Mouse (Mus musculus) adrenal gland, adult 8-10 months (tissue): ENCODE measurements around the gene A1cf. TPM values are rescaled to one million over a fixed set of nuclear protein-coding genes. Genes with fewer than 3 reads are reported as not detected.
A peak's percentile ranks its signal among the peaks of the same experiment; 100 is the strongest.

Source experiments
- DNase-seq: peaks from one replicate; pipeline ENCODE4 v3.0.0; 2022
- total RNA-seq, 4 experiments: library from RNA; stranded (reverse); gene quantifications; 2 replicates each; pipeline ENCODE4 v1.2.4; 2022

A1cf gene
- total RNA-seq, 4 experiments from 2014 or later, result 0.27 TPM; not detected in 3

DNA sequence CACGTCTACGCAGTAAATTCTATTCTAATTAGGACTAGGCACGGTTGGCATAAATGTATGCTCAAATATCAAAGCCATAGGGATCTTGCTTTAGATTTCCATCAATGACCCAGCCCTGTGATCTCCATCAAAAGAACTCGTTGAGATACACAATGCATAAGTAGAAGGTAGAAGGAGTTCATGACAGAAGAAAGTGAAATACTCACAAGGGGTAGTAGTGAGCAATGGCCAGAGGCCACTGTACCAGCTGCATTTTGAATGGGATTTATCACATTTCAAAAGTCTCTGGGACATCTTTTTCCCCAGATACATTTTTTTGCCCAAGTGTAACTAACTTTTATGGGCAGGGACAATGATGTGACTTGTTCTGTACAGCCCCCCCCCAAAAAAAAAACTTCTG lies 85.7 kb downstream of the A1cf start:
- DNase-seq, result no peak

DNA sequence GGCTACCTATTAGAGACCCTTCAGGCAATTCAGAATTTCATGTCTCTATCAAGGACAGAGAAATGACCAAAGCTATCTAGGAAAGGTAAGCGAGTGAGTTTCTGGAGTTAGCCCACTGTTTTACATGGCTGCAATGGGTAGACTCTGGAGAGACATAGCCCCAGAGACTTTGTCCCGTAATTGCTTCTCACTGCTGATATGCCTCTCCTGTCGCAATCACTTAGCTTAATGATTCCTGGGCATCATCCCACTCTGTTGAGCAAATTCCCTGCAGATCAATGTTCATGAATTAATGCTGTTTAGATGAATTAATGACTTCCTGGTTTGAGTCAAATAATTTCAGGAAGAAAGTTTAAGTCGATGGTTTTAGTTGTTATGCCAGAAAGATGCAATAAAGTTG lies 86.1 kb downstream of the A1cf start:
- DNase-seq, result no peak

DNA sequence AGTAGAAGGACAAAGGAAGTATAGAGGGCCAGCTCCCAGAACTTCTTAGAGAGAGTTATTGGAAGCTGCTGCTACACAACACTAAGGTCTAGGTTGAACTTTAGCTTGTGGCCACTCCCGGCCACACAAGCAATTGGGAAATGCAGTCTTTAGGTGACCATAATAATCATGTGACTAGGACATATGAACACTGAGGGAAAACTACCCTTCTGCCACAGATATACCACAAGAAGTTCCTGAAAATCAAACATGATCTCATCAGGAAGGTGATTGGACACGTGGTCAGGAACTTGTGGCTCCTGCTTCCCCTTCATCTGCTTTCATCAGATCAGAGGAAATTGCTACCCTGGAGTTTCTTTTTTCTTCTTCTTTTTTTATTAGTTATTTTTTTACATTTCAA lies 87.8 kb downstream of the A1cf start:
- DNase-seq, result no peak

DNA sequence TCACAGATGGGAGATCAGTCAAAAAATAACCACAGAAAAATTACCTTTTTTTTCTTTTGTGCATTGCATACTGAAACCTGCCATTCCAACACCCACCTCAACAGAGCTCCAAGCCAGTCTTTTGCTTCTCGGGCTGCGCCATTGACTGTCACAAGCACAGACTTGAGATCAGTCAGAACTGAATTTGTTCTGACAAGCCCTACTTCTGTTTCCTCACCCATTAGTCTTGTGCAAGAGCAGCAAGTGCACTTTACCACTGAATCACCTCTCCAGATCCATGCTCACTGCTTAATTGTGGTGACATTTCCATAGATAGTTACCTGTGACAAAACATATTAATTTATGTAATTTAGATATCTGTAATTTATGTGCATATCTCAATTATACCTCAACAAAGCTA lies 91.9 kb downstream of the A1cf start:
- no peak for DNase-seq

DNA sequence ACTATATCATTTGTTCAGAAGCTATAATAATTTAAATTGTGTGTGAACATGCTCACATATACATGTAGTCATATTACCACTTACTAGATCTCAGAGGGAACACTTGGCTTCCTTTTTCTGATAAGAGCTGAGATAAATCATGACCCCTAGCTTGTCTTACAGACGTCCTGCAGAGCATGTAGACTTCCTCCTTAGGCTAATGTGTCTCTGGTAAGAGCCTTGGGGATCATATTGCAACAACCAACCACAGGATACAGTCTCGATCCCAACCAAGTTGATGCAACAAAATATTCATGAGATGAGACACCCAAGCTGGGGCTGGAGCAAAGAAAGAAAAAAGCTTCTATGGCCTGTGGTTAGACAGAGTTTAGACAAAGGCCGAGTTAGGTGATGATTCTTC lies 94.6 kb downstream of the A1cf start:
- DNase-seq, result no peak

DNA sequence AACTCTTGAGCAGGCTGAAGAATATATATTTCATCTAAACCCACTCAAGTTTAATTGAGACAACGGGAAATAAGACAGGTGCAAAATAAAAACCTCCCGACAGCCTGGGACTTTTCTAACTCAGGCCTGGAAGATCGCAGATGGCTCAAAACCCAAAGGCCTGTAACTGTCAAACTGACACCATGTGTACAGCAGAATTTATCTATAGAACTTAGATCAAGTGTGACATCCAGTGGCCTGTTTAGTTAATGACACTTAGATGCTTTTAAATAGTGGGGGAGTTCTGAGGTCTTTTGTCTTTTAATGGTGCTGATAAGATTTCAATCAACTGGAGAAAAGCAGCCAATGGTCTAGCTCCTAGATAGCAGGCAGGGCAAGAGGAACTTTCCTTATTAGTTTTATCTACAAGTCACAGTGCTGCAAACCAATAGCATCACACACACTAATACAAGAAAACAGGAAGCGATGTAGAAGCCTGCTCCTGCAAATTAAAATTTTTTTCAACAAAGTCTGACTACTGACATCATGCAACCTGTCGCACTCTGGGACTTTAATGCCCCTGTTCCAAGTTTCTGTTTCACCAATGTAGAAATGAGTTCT lies 99.5 kb downstream of the A1cf start:
- DNase-seq, result no peak

DNA sequence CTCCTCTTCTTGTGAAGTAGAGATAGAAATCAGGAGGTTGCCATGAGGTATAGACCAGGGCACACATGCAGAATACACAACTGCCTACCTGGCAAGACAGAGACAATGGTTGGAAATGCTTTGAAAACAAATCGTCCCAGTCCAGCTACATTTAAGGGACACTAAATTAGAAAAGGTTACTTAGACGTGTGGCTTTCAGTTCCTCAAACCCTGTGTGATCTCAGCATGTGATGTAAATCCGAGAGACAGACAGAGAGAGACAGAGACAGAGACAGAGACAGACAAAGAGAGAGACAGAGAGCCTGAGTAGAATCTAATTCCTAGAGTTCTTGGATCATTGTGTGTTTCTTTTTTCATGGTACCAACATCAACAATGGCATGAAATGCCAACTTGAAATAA lies 102.8 kb downstream of the A1cf start:
- DNase-seq, result no peak

DNA sequence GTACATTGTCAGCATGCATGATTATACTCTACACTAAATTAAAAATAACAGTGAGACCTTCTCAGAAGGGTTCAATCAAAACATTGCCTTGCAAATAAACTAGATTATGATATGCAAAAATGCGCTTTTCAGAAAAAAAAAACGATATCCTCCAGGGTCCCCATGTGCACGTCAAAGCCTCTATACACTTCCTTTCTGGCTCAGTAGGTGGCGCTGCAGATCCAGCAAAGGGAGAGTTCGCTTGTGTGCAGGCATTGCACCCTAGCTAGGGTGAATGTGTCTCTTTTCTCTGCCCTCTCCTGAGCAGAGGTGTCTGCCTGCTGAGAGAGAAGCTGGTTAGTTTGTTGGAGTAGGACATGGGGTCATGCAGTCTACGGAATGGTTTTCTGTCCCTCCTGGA lies 103.4 kb downstream of the A1cf start:
- DNase-seq, result peak; percentile 32

DNA sequence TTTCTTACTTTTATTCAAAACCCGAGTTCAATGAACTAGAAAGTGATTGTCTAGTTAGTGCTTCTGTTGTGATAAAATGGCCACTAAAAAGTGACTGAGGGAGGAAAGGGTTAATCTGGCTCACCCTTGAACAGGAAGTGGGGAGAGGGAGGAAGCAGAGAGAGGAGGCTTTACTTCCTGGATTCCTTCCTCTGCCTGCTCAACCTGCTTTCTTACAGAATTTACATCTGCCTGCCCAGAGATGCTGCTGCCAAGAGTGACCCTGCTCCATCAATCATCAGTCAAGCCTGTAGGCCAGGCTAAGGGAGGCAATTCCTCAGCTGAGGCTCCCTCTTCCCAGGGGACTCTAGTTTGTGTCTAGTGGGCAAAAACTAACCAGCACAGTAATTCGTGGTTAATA lies 107.3 kb downstream of the A1cf start:
- DNase-seq, result no peak

DNA sequence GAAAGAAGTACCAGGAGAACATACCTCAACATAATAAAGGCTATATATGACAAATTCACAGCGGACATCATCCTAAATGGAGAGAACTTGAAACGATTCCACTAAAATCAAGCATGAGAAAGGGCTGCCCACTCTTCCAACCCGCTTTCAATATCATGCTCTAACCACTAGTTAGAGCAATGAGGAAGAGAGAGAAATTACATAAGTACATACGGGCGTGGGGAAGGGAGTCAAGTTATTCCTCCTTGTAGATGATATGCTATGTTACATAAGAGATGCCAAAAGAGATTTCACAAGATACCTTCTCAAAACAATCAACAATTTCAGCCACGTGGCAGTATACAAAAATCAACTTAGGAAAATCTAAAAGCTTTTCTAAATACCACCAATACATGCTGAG lies 122.5 kb downstream of the A1cf start:
- no peak for DNase-seq

DNA sequence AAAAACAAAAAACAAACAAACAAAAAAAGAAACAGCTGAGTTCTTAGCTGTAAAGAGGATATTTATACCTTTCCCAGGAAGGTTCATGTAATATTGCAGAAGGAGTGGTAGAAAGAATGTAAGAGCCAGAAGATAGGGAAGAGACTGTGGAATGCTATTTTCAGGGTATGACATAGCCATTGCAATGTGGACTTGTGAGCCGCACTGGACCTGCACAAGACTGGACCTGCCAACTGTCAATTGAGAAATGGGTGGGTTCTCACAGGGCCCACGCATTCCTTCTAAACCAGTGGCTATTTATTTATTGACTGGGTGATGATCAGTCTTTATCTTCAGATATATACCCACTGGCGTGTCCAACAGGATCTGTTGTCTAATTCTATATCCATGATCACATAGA lies 128.4 kb downstream of the A1cf start:
- no peak for DNase-seq

Other genes starting within 250 kb of the A1cf start
- gene Prkg1, start 103.7 kb upstream of the A1cf start, total RNA-seq, result 10 to 100 TPM in 3 of 4 experiments, 1 to 10 TPM in 1; 8.4 to 12.1 (median 11.5) TPM
- gene Asah2, start 239.4 kb downstream of the A1cf start, total RNA-seq, result 10 to 100 TPM; 27.8 to 40.4 (median 33.7) TPM